10 mouse cellular contexts compared by ENCODE assay signal in genomic region chr17:67355251-67355650, GRCm38 (mm10). TPM values are rescaled to one million over a fixed set of nuclear protein-coding genes. Genes with fewer than 3 reads are reported as not detected.
DNase-seq lines count a peak whose midpoint lies in the region; ATAC-seq lines count a peak whose summit lies in the region.
"Had no signal": no experiment of that assay in that cellular context is flagged by ENCODE, and none has a peak within 500 bp of the region (broad histone marks: within the 10 kb centered on the region; RNA-seq: fewer than 3 reads in every experiment).

No protein-coding gene starts in this region.

- no peaks in the 10 kb centered on the region for H3K36me3 ChIP-seq in kidney, embryonic 15.5 days
- no peaks in the 10 kb centered on the region for H3K36me3 ChIP-seq in embryonic facial prominence, embryonic 12.5 days
- H3K36me3 ChIP-seq in hindbrain, embryonic 16.5 days (ENCODE audit: control insufficient read depth, insufficient read depth, low read length) = no peaks in the 10 kb centered on the region
- no peaks in the 10 kb centered on the region for H3K36me3 ChIP-seq in neural tube, embryonic 11.5 days (ENCODE audit: control insufficient read depth, insufficient read depth, low read length)
- H3K36me3 ChIP-seq: G1E; liver, embryonic 12.5 days had no signal

- peak overlapping the region; percentile 88 for H3K4me2 ChIP-seq in kidney, embryonic 15.5 days
- peak overlapping the region; percentile 75 for H3K4me2 ChIP-seq in embryonic facial prominence, embryonic 12.5 days (replicated peaks)
- H3K4me2 ChIP-seq in hindbrain, embryonic 16.5 days (ENCODE audit: low read length) = peak overlapping the region; percentile 88
- peak overlapping the region; percentile 95 for H3K4me2 ChIP-seq in neural tube, embryonic 11.5 days (ENCODE audit: low read depth)

- intact Hi-C loops in left cerebral cortex, postnatal 10 days (cut with DNase I) = loop anchor here (5.0 to 10.0 kb wide), 2 partner anchors 117 to 600 kb away; no protein-coding TSS in a partner anchor

- H3K27ac ChIP-seq in kidney, embryonic 15.5 days = no peak overlapping the region
- H3K27ac ChIP-seq in embryonic facial prominence, embryonic 12.5 days = no peak overlapping the region
- H3K27ac ChIP-seq in hindbrain, embryonic 16.5 days (ENCODE audit: low read depth, low read length) = no peak overlapping the region
- no peak overlapping the region for H3K27ac ChIP-seq in neural tube, embryonic 11.5 days (ENCODE audit: low read depth, low read length)
- H3K27ac ChIP-seq: liver, embryonic 12.5 days had no signal

- H3K9me3 ChIP-seq in kidney, embryonic 15.5 days (replicated peaks) = no peaks in the 10 kb centered on the region
- H3K9me3 ChIP-seq in embryonic facial prominence, embryonic 12.5 days = no peaks in the 10 kb centered on the region
- H3K9me3 ChIP-seq in hindbrain, embryonic 16.5 days (ENCODE audit: control insufficient read depth, low read length) = no peaks in the 10 kb centered on the region
- no peaks in the 10 kb centered on the region for H3K9me3 ChIP-seq in neural tube, embryonic 11.5 days (ENCODE audit: control insufficient read depth, low read length)
- H3K9me3 ChIP-seq: liver, embryonic 12.5 days had no signal

- 33% methylated on average over 5 of the region's 5 CpGs for WGBS in kidney, embryonic 15.5 days
- 30% methylated on average over 5 of the region's 5 CpGs for WGBS in embryonic facial prominence, embryonic 12.5 days
- 29% methylated on average over 5 of the region's 5 CpGs for WGBS in hindbrain, embryonic 16.5 days
- 33% methylated on average over 5 of the region's 5 CpGs for WGBS in neural tube, embryonic 11.5 days

- H3K4me3 ChIP-seq in kidney, embryonic 15.5 days (replicated peaks) = peak overlapping the region; percentile 89
- no peak overlapping the region for H3K4me3 ChIP-seq in embryonic facial prominence, embryonic 12.5 days
- peak overlapping the region; percentile 85; the same call in 1 of the 2 replicates for H3K4me3 ChIP-seq in hindbrain, embryonic 16.5 days (ENCODE audit: low read length)
- H3K4me3 ChIP-seq in neural tube, embryonic 11.5 days (ENCODE audit: low read depth, low read length) = no peak overlapping the region

- H3K4me1 ChIP-seq in kidney, embryonic 15.5 days = peaks cover 29% of the 10 kb centered on the region
- H3K4me1 ChIP-seq in embryonic facial prominence, embryonic 12.5 days = peaks cover 12% of the 10 kb centered on the region; the same call in 1 of the 2 replicates
- peaks cover 2% of the 10 kb centered on the region; the same call in 1 of the 2 replicates for H3K4me1 ChIP-seq in hindbrain, embryonic 16.5 days (ENCODE audit: control insufficient read depth, insufficient read depth, low read depth, low read length)
- 0 out of 2 replicates have a peak, but pooled peaks cover 2% of the 10 kb centered on the region for H3K4me1 ChIP-seq in neural tube, embryonic 11.5 days (ENCODE audit: control insufficient read depth, insufficient read depth, low read length)
- H3K4me1 ChIP-seq: liver, embryonic 12.5 days had no signal

- no peak for DNase-seq in kidney, postnatal 10 days
- peak; percentile 17 for DNase-seq in neural tube, embryonic 11.5 days (ENCODE audit: low spot score)
- no peak for DNase-seq in left cerebral cortex, postnatal 10 days (ENCODE audit: extremely low spot score in 1 of 2, low spot score in 2 of 2)
- DNase-seq in gastrocnemius, adult 8-10 months (ENCODE audit: low spot score in 2 of 2) = no peak
- DNase-seq in layer of hippocampus, adult 18-20 months (ENCODE audit: low spot score in 2 of 2) = no peak

- no peaks in the 10 kb centered on the region for H3K27me3 ChIP-seq in kidney, embryonic 15.5 days
- H3K27me3 ChIP-seq in embryonic facial prominence, embryonic 12.5 days = peaks cover 13% of the 10 kb centered on the region
- H3K27me3 ChIP-seq in hindbrain, embryonic 16.5 days (replicated peaks; ENCODE audit: control insufficient read depth, insufficient read depth, low read length) = no peaks in the 10 kb centered on the region
- H3K27me3 ChIP-seq in neural tube, embryonic 11.5 days (ENCODE audit: control insufficient read depth, insufficient read depth, low read length) = no peaks in the 10 kb centered on the region

- ATAC-seq in kidney, embryonic 15.5 days (replicated peaks; ENCODE audit: low FRiP score) = no peak
- ATAC-seq in embryonic facial prominence, embryonic 12.5 days (ENCODE audit: insufficient number of reproducible peaks, insufficient read depth, low FRiP score, low TSS enrichment) = no peak
- no peak for ATAC-seq in hindbrain, embryonic 16.5 days
- no peak for ATAC-seq in neural tube, embryonic 11.5 days (ENCODE audit: insufficient read depth, low FRiP score, low TSS enrichment)

- no peak overlapping the region for H3K9ac ChIP-seq in kidney, embryonic 15.5 days
- no peak overlapping the region for H3K9ac ChIP-seq in embryonic facial prominence, embryonic 12.5 days
- no peak overlapping the region; the same call in 1 of the 2 replicates for H3K9ac ChIP-seq in hindbrain, embryonic 16.5 days (ENCODE audit: low read depth, low read length)
- H3K9ac ChIP-seq in neural tube, embryonic 11.5 days (ENCODE audit: low read length) = no peak overlapping the region
- H3K9ac ChIP-seq: liver, embryonic 12.5 days had no signal

RNA-seq across cellular contexts. Expression of gene Ptprm, which starts 1.0 kb away (rescaled TPM):
- 18.7 and 18.9 TPM in 2 replicates for polyA plus RNA-seq in kidney, embryonic 15.5 days (2015; fragmentation: Nextera tagmentation; extraction: Ambion mirVana)
- 16.7 and 17.2 TPM in 2 replicates for polyA plus RNA-seq in embryonic facial prominence, embryonic 12.5 days (2016; fragmentation: Nextera tagmentation; extraction: Ambion mirVana)
- 19.9 and 25.1 TPM in 2 replicates for polyA plus RNA-seq in hindbrain, embryonic 16.5 days (2015; fragmentation: Nextera tagmentation; extraction: Ambion mirVana)
- polyA plus RNA-seq in neural tube, embryonic 11.5 days (2014; fragmentation: Nextera tagmentation; extraction: Ambion mirVana) = 12.7 and 13.7 TPM in 2 replicates
- total RNA-seq in left cerebral cortex, postnatal 10 days (2021) = 10 to 100 TPM; 40.4 to 43.0 TPM
- total RNA-seq in gastrocnemius, adult 8-10 months (2022) = 10 to 100 TPM; 20.1 to 26.0 (median 22.7) TPM
- total RNA-seq in layer of hippocampus, adult 18-20 months (2021) = 10 to 100 TPM; 21.9 to 22.7 TPM
- polyA plus RNA-seq: G1E had no signal

Comparison
In these comparisons a context has a peak if more than half of its experiments do, and no peak if none do; other contexts are left out.
1. H3K4me3 ChIP-seq: peak in kidney, embryonic 15.5 days (single experiment) and hindbrain, embryonic 16.5 days (single experiment); none in embryonic facial prominence, embryonic 12.5 days (single experiment) and neural tube, embryonic 11.5 days (single experiment).
2. Peak in every context shown above with its lines, with median percentiles within 50 percentile points of each other: H3K4me2 ChIP-seq.